Mouse (Mus musculus) T-helper 1 cell (primary cell): ENCODE data around the gene Pira2.
"Not testable (repeated sequence)": the region's sequence is repeated elsewhere in the genome, so short reads cannot be mapped to it uniquely, and the experiment has no call there.

Source experiments
- in situ Hi-C: fragments of 300-600 bp; cut with MboI, MseI; formaldehyde crosslinking; loops from one replicate; pipeline ENCODE4 v1.15.1; 2025; ENCODE audit warnings: high pct_unique_total_duplicates

Gene Pira2

GRCm38 (mm10) chr7:3844951-3845350 lies at the start of gene Pira2:
TSS of gene Pira2 (minus strand) at chr7:3845051.
- in situ Hi-C loops: loop anchor here (5.0 to 25.0 kb wide), 2 partner anchors 47 to 233 kb away; partner anchors contain the start of genes Ndufa3 and Oscar

- in situ Hi-C loops: loop anchor here (5.0 kb wide), 1 partner anchor 53 kb away; no protein-coding TSS in a partner anchor
These were observed 30.2 kb upstream of the Pira2 start for GRCm38 (mm10) chr7:3875032-3875431.

GRCm38 (mm10) chr7:3837854-3838253 lies 7.0 kb downstream of the Pira2 start:
- in situ Hi-C loops: loop anchor here (25.0 kb wide), 1 partner anchor 226 kb away; the partner anchor contains the start of genes Ndufa3 and Oscar

GRCm38 (mm10) chr7:3830633-3831032 lies 14.2 kb downstream of the Pira2 start:
- in situ Hi-C loops: loop anchor here (5.0 to 25.0 kb wide), 2 partner anchors 103 to 218 kb away; partner anchors contain the start of genes Ndufa3 and Oscar

GRCm38 (mm10) chr7:3825599-3825998 lies 19.3 kb downstream of the Pira2 start, which contains the start of gene Gm15448:
TSS of gene Gm15448 (minus strand) at chr7:3825687.
- in situ Hi-C loops: loop anchor here (25.0 kb wide), 1 partner anchor 213 kb away; the partner anchor contains the start of genes Ndufa3 and Oscar

GRCm38 (mm10) chr7:3811912-3812311 lies 32.9 kb downstream of the Pira2 start:
- in situ Hi-C loops: not testable (repeated sequence)

GRCm38 (mm10) chr7:3802935-3803334 lies 41.9 kb downstream of the Pira2 start:
- in situ Hi-C loops: not testable (repeated sequence)

GRCm38 (mm10) chr7:3799940-3800339 lies 44.9 kb downstream of the Pira2 start:
- in situ Hi-C loops: not testable (repeated sequence)

- in situ Hi-C loops: not testable (repeated sequence)
These were observed 48.6 kb downstream of the Pira2 start for GRCm38 (mm10) chr7:3796286-3796685.
